8 mouse cellular contexts compared by ENCODE assay signal in the genomic region with DNA sequence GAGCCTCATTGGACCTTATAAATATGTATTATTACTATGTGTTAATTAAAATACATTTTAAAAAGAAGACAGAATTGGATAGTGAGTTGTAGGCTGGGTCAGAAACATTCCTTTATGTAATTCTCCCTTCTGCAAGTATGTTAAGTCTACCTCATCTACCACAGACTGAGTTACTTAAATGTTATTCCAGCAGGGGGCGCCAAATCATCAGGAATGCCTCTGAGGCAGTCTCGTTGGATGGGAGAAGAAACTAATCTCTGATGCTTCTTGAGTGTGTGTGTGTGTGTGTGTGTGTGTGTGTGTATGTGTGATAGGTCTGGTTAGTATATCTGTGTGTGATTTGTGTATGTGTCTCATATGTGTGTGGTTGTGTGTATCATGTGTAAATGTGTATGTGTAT. TPM values are rescaled to one million over a fixed set of nuclear protein-coding genes. Genes with fewer than 3 reads are reported as not detected.
DNase-seq lines count a peak whose midpoint lies in the region; ATAC-seq and TF ChIP-seq lines count a peak whose summit lies in the region.

No protein-coding gene starts in this region.

- WGBS in hindbrain, embryonic 10.5 days: 2% methylated on average over 2 of the region's 2 CpGs

- H3K9ac ChIP-seq in ES-E14 (ENCODE audit: insufficient read depth, low read depth, low read length, poor library complexity, severe bottlenecking): no peak overlapping the region

- no peak overlapping the region for H3K27ac ChIP-seq in ES-E14 (ENCODE audit: insufficient read depth, low read depth, low read length, poor library complexity, severe bottlenecking)
- no peak overlapping the region for H3K27ac ChIP-seq in hindbrain, embryonic 10.5 days

- in situ Hi-C loops in ES-E14 (cut with MboI; ENCODE audit: low sequenced_read_pairs in 2 of 2, unreplicated experiment in 2 of 2): loop anchor here (10.0 to 25.0 kb wide), 3 partner anchors 110 to 520 kb away; no protein-coding TSS in a partner anchor

- peaks cover 9% of the 10 kb centered on the region; the same call in 1 of the 2 replicates for H3K27me3 ChIP-seq in hindbrain, embryonic 10.5 days (ENCODE audit: insufficient read depth, poor library complexity, severe bottlenecking)

- DNase-seq in ES-E14 (ENCODE audit: low read depth, low spot score): peak; percentile 93
- DNase-seq in brain, adult 2 months (ENCODE audit: low read depth, low spot score): peak; percentile 95
- DNase-seq in hindbrain, embryonic 10.5 days (ENCODE audit: low spot score): peak; percentile 82
- peak; percentile 82 for DNase-seq in layer of hippocampus, adult 9-10 months (ENCODE audit: low spot score)
- peak; percentile 88 for DNase-seq in lung, postnatal 10 days
- DNase-seq in retina, postnatal 1 day: peak; percentile 94
- DNase-seq in urinary bladder, postnatal 14 days (ENCODE audit: low spot score): peak; percentile 85

- H3K36me3 ChIP-seq in ES-E14 (ENCODE audit: control insufficient read depth, insufficient read depth, low read length, poor library complexity, severe bottlenecking): no peaks in the 10 kb centered on the region
- H3K36me3 ChIP-seq in hindbrain, embryonic 10.5 days: no peaks in the 10 kb centered on the region

- peak; percentile 75; the same call in 1 of the 2 replicates for ATAC-seq in erythroblast, adult 5-6 weeks (replicated peaks; ENCODE audit: low FRiP score, poor library complexity, severe bottlenecking)

- H3K4me1 ChIP-seq in ES-E14 (ENCODE audit: control insufficient read depth in 2 of 2, insufficient read depth in 2 of 2, low read length in 2 of 2, poor library complexity in 1 of 2): peaks cover 0 to 1% of the 10 kb centered on the region in 2 experiments; a peak in 1 of 4 replicates
- H3K4me1 ChIP-seq in hindbrain, embryonic 10.5 days (replicated peaks): peaks cover 26% of the 10 kb centered on the region

- no peak overlapping the region for H3K4me3 ChIP-seq in ES-E14 (ENCODE audit: insufficient read depth in 1 of 2, low read depth in 1 of 2, low read length in 2 of 2, poor library complexity in 1 of 2, severe bottlenecking in 1 of 2)
- no peak overlapping the region for H3K4me3 ChIP-seq in hindbrain, embryonic 10.5 days

- no peaks in the 10 kb centered on the region for H3K9me3 ChIP-seq in ES-E14 (ENCODE audit: control insufficient read depth, insufficient read depth, low read depth, low read length)
- H3K9me3 ChIP-seq in hindbrain, embryonic 10.5 days: no peaks in the 10 kb centered on the region

TF ChIP-seq in ES-E14, 5 proteins besides CTCF, POLR2A, EP300 and RAD21:
- no peak for TF ChIP-seq ZNF384 (IDR thresholded peaks at IDR 0.05; ENCODE audit: low read depth, low read length)
- TF ChIP-seq ZC3H11A (IDR thresholded peaks at IDR 0.05; ENCODE audit: borderline replicate concordance, low read depth, low read length): peak; percentile 99
- no peak for TF ChIP-seq HCFC1 (IDR thresholded peaks at IDR 0.05; ENCODE audit: borderline replicate concordance, insufficient read depth, low read length)

RNA-seq across cellular contexts. Expression of a gene that starts 3.4 kb away (rescaled TPM):
- total RNA-seq in ES-E14 (2012; rRNA removed): 24.1 and 47.9 TPM in 2 replicates
- not detected in 2 replicates for total RNA-seq in erythroblast, adult 5-6 weeks (2015; ENCODE audit: low replicate concordance)
- total RNA-seq in erythroblast, adult 5-6 weeks (2017; ENCODE audit: low replicate concordance): not detected in 2 replicates
- 5.7 and 5.8 TPM in 2 replicates for polyA plus RNA-seq in hindbrain, embryonic 10.5 days (2016; fragmentation: Nextera tagmentation; extraction: Ambion mirVana)

RNA-seq across cellular contexts. Expression of a gene that starts 16.5 kb away (rescaled TPM):
- not detected in 2 replicates for total RNA-seq in ES-E14 (2012; rRNA removed)
- total RNA-seq in erythroblast, adult 5-6 weeks (2015; ENCODE audit: low replicate concordance): not detected in 2 replicates
- total RNA-seq in erythroblast, adult 5-6 weeks (2017; ENCODE audit: low replicate concordance): not detected in 2 replicates
- polyA plus RNA-seq in hindbrain, embryonic 10.5 days (2016; fragmentation: Nextera tagmentation; extraction: Ambion mirVana): not detected in 2 replicates

RNA-seq across cellular contexts. Expression of a gene that starts 29.0 kb away (rescaled TPM):
- 178 and 226 TPM in 2 replicates for total RNA-seq in ES-E14 (2012; rRNA removed)
- total RNA-seq in erythroblast, adult 5-6 weeks (2015; ENCODE audit: low replicate concordance): 8.8 and 10.4 TPM in 2 replicates
- 10.3 and 18.3 TPM in 2 replicates for total RNA-seq in erythroblast, adult 5-6 weeks (2017; ENCODE audit: low replicate concordance)
- polyA plus RNA-seq in hindbrain, embryonic 10.5 days (2016; fragmentation: Nextera tagmentation; extraction: Ambion mirVana): 59.5 and 62.2 TPM in 2 replicates

RNA-seq across cellular contexts. Expression of a gene that starts 49.0 kb away (rescaled TPM):
- total RNA-seq in ES-E14 (2012; rRNA removed): 0.85 and 1.4 TPM in 2 replicates
- total RNA-seq in erythroblast, adult 5-6 weeks (2015; ENCODE audit: low replicate concordance): 0.19 and 2.3 TPM in 2 replicates
- total RNA-seq in erythroblast, adult 5-6 weeks (2017; ENCODE audit: low replicate concordance): not detected in 2 replicates
- polyA plus RNA-seq in hindbrain, embryonic 10.5 days (2016; fragmentation: Nextera tagmentation; extraction: Ambion mirVana): 21.8 and 56.0 TPM in 2 replicates

Comparison
In these comparisons a context has a peak if more than half of its experiments do, and no peak if none do; other contexts are left out.
1. RNA of a gene that starts 3.4 kb away (total RNA-seq): 24.1 to 47.9 TPM in ES-E14; not detected in erythroblast, adult 5-6 weeks; every median in the first group is over 10 times any median in the second.
2. Peak in every context shown above with its lines, with median percentiles within 50 percentile points of each other: DNase-seq.